Mouse (Mus musculus) left cerebral cortex, adult 11 months (tissue): ENCODE measurements around the gene Golph3l.
"Not testable (repeated sequence)": the region's sequence is repeated elsewhere in the genome, so short reads cannot be mapped to it uniquely, and the experiment has no call there.

Source experiments
- DNase-seq: peaks from one replicate; pipeline ENCODE4 v3.0.0; 2022; ENCODE audit warnings: low spot score

The Golph3l gene

GRCm38 (mm10) chr3:95624628-95625503 lies 36.1 kb downstream of the Golph3l start, which contains the start of gene Ensa:
Gene Ensa (plus strand): TSS chr3:95624993.
- peak; percentile 99 for DNase-seq

DNA sequence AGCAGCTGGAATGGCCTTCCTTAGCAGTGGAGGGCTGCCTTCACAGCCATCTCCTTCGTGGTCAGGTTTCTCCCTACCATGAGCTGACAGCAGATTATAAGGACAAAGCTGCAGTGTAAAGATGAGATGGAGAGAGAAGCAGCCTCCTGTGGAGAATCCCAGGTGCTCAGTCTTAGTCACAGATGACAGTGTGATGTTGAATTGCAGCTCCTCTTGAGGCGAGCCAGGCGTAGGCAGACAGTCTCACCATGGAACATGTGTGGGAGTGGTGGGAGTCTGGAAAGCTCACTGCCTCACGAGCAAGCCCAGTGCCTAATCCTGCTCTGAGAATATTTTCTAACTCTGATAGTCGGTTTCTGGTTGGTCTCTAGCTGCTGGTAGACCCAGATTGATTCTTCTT lies 39.0 kb downstream of the Golph3l start:
- DNase-seq, result peak; percentile 76

DNA sequence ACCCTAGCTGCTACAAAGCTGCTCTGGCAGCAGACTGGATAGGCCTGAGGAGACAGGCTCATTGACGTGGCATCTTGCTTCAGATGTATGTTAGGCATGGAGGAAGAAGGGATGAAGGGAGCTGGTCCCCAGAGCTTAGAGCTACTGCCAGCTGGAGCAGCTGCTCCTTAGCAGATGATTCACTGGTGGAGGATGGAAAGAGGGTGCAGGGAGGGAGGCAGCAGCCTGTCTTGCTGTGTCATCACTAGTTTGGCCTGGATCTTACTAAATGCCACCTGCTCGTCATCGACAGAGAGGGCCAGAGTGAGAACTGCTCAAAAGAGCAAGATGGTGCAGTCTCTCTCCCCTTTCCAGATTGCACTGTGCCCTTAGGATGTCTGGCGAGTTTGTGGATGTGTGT lies 41.0 kb downstream of the Golph3l start:
- peak; percentile 67 for DNase-seq

- no peak for DNase-seq
These were observed 42.1 kb downstream of the Golph3l start for GRCm38 (mm10) chr3:95630856-95631255.

DNA sequence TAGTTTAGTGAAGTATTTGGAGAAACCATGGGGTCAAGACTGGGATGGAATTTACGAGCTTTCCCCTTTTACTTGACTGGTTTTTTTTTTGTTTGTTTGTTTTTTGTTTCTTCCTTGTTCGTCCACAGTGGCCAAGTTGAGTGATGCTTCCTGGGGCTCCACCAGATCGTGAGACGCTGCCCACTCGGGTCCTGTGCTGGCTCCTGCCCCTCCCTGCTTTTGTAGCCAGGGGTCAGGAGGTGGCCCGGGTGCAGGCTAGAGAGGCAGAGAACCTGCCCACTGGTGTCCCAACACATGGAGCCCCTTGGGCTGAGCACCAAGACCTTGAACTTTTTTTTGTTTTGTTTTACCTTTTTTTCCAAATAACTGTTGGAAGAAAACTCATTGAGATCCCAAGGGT lies 42.6 kb downstream of the Golph3l start:
- no peak for DNase-seq

- DNase-seq, result no peak
These were observed 44.2 kb downstream of the Golph3l start for GRCm38 (mm10) chr3:95632648-95633588.

- DNase-seq, result no peak
These were observed 46.9 kb downstream of the Golph3l start for GRCm38 (mm10) chr3:95635636-95636035.

DNA sequence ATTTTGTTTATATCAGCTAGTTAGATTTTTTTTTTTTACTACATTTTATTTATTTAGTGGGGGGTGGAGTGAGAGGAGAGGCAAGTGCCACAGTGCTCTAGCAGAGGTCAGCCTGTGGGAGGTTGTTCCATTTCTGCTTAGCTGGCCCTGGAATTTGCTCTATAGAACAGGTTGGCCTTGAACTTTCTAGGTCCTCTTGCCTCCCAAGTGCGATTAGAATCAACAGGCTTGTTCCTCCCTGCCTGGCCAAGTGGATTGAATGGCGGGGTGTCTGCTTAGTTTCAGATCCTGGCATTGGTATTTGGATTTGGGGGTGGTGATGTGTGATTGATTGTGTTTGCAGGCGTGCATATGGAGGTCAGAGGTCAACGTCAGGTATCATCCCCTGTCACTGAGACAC lies 47.3 kb downstream of the Golph3l start:
- DNase-seq, result no peak

GRCm38 (mm10) chr3:95639694-95640093 lies 51.0 kb downstream of the Golph3l start:
- DNase-seq, result no peak

DNA sequence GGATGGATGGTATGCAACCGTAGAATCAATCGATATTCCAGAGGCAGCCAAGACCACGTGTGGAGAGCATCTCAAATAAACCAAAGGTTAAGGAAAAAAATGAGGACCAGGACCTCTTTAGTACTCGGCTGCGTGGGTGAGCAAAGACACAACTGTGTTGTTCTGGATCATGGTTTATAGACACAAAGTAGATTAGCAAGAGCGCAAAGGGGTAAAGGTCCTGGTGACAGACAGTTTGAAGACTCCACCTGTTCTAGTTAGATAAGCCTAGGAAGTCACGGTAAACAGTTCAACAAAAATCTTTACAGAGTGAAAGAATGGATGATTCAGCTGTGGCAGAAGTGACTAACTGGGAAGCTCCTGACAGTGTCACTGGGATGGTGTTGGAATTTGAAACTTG lies 54.4 kb downstream of the Golph3l start:
- no peak for DNase-seq

DNA sequence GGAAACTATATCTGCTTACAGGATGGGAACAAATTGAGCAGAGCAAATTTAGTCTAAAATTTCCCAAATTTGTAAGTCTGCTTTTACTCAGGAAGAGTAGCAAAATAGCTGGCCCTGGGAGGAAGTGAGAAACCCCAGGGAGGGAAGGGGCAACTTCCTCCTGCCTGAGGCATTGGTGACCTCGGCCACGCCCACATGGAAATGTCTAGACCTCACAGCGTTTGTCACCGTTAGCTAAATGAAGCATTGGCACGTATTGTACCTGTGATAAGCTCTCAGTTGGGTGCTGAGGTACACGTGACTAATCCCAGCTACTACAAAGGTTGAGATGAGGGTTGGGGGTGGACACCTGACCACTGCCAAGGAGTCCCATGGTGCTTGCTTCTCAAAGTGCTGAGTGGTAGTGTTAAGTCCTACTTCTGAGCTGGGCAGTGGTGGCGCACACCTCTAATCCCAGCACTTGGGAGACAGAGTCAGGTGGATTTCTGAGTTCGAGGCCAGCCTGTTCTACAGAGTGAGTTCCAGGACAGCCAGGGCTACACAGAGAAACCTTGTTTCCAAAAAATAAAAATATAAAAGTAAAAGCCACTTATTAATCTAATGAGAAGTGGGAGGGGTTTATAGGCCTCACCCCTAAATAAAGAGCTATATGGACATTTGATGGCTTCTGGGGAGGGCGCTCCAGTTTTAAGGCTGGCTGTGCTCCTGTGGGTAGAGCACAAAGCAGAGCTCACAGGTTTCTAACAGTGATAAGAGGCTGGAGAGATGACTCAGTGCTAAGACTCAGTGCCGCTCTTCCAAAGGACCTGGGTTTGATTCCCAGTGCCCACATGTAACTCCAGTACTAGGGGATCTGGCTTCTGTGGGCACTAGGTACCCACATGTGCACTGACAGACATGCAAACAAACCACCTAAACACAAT lies 56.8 kb downstream of the Golph3l start:
- no peak for DNase-seq

DNA sequence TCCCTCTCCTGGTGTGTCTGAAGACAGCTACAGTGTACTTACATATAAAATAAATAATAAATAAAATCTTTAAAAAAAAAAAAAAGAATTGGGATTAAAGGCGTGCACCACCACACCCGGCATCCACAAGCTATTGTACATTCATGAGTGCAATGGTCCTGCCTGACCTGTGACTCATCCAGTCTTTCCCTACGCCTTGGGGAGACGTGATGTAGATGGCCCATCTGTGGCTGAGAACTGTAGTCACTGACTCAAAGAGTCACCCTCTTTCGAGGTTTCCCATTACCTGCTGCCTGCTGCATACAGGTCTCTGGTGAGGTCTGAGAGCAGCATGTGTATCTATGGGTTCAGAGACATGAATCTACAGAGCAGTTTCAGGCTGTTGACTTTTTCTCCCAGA lies 59.3 kb downstream of the Golph3l start:
- no peak for DNase-seq

- DNase-seq, result no peak
These were observed 61.7 kb downstream of the Golph3l start for GRCm38 (mm10) chr3:95650276-95651032.

DNA sequence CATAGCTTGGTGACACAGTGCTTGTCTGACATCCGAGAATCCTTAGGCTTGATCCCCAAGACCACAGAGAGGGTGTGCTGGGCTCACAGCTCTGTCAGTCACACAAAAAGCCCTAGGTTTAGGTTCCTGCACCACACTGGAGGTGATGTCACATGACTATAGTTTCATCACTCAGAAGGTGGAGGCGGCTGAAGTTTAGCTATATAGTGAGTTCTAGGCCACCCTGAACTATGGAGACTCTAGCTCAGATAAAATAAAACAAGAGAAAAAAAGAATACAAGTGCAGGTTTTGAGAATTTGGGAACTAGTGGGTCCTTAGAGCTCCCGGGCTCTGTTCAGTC lies 62.3 kb downstream of the Golph3l start:
- no peak for DNase-seq

- DNase-seq, result no peak
These were observed 62.9 kb downstream of the Golph3l start for GRCm38 (mm10) chr3:95651391-95652203.

DNA sequence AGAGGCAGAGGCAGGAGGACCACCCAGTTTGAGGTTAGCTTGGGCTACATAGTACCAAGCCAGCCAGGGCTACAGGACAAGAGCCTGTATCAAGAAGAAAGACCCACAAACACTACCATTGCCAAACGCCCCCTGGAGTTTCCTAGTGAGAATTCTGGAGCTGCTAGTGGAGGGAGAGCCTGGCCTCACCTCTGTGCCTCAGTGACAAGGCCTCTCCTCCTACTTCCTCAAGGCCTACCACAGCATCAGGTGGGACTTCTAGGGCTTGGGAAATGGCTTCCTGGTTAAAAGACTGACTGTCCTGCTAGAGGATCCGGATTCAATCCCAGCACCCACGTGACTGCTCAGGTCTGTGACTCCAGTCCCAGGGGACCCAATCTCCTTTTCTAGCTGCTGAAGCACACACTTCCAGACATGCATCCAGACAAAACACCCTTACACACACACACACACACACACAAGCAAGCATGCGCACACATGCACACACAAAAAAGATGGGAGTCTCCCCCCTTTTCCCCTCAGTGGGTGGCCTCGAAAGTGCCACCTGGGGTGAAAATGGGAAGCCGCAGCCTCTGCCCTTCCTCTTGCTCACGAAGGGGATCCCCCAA lies 63.6 kb downstream of the Golph3l start:
- DNase-seq, result no peak

DNA sequence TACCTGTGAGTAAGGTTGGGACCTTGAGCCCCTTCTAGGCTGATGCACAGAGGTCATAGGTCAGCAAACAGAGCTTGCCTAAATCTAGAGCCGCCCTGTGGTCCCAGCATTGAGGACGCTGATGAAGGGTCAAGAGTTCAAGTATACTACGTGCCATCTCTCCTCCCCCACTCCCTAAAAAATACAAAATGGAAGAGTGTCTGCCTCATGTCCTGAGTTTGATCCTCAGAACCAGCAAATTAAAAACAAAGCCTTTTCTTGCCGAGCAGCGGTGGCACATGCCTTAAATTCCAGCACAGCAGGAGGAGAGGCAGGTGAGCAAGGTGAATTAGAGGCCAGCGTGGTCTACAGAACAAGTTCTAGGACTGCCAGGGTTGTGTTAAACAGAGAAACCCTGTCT lies 64.1 kb downstream of the Golph3l start:
- no peak for DNase-seq

GRCm38 (mm10) chr3:95653473-95654034 lies 64.8 kb downstream of the Golph3l start:
- DNase-seq, result no peak

DNA sequence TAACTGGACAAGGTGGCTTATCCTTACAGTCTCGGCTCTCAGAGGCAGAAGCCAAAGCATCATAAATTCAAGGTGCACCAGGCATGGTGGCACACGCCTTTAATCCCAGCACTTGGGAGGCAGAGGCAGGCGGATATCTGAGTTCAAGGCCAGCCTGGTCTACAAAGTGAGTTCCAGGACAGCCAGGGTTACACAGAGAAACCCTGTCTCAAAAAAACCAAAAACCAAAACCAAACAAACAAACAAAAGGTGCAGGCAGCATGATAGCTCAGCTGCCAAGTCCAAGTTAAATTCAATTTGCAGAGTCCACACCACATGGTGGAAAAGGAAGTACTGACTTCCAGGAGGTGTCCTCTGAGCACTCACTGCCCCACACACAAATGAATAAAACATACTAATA lies 65.6 kb downstream of the Golph3l start:
- DNase-seq, result not testable (repeated sequence)
